Comparison of ENCODE assay signal across 12 mouse cellular contexts in genomic region chr7:46827046-46827802, GRCm38 (mm10). TPM values are rescaled to one million over a fixed set of nuclear protein-coding genes. Genes with fewer than 3 reads are reported as not detected.
DNase-seq lines count a peak whose midpoint lies in the region; ATAC-seq and TF ChIP-seq lines count a peak whose summit lies in the region.
"Had no signal": no experiment of that assay in that cellular context is flagged by ENCODE, and none has a peak within 500 bp of the region (broad histone marks: within the 10 kb centered on the region; RNA-seq: fewer than 3 reads in every experiment).

No protein-coding gene starts in this region.

- H3K4me2 ChIP-seq in embryonic facial prominence, embryonic 14.5 days (ENCODE audit: low read depth, low read length): no peak overlapping the region
- no peak overlapping the region for H3K4me2 ChIP-seq in liver, embryonic 15.5 days
- no peak overlapping the region for H3K4me2 ChIP-seq in liver, embryonic 11.5 days

- no peak overlapping the region for H3K4me3 ChIP-seq in embryonic facial prominence, embryonic 14.5 days (ENCODE audit: low read depth, low read length)
- H3K4me3 ChIP-seq in embryonic facial prominence, embryonic 10.5 days: no peak overlapping the region
- no peak overlapping the region for H3K4me3 ChIP-seq in liver, embryonic 15.5 days (replicated peaks)
- no peak overlapping the region for H3K4me3 ChIP-seq in liver, embryonic 11.5 days (ENCODE audit: low read depth, low read length)
- H3K4me3 ChIP-seq in kidney, adult 2 months (ENCODE audit: insufficient read depth, low read depth, low read length): no peak overlapping the region
- H3K4me3 ChIP-seq: megakaryocyte, embryonic 14.5 days had no signal

- H3K27ac ChIP-seq in embryonic facial prominence, embryonic 14.5 days (replicated peaks; ENCODE audit: low read depth, low read length): no peak overlapping the region
- no peak overlapping the region for H3K27ac ChIP-seq in embryonic facial prominence, embryonic 10.5 days (replicated peaks)
- peak overlapping the region; percentile 51; the same call in 1 of the 2 replicates for H3K27ac ChIP-seq in liver, embryonic 15.5 days (replicated peaks)
- no peak overlapping the region for H3K27ac ChIP-seq in liver, embryonic 11.5 days (ENCODE audit: low read depth, low read length)
- H3K27ac ChIP-seq in kidney, adult 2 months (ENCODE audit: insufficient read depth, low read depth, low read length): peak overlapping the region; percentile 44

- H3K4me1 ChIP-seq in embryonic facial prominence, embryonic 14.5 days (ENCODE audit: control insufficient read depth, insufficient read depth, low read length): no peaks in the 10 kb centered on the region
- H3K4me1 ChIP-seq in embryonic facial prominence, embryonic 10.5 days: peaks cover 7% of the 10 kb centered on the region
- peaks cover 32% of the 10 kb centered on the region for H3K4me1 ChIP-seq in liver, embryonic 15.5 days (replicated peaks)
- peaks cover 23% of the 10 kb centered on the region for H3K4me1 ChIP-seq in liver, embryonic 11.5 days (replicated peaks; ENCODE audit: control insufficient read depth, insufficient read depth, low read length)
- peaks cover 33% of the 10 kb centered on the region for H3K4me1 ChIP-seq in kidney, adult 2 months (ENCODE audit: control insufficient read depth, insufficient read depth, low read length)

- ATAC-seq in embryonic facial prominence, embryonic 14.5 days (ENCODE audit: low read depth): peak; percentile 72; the same call in 1 of the 2 replicates
- ATAC-seq in liver, embryonic 15.5 days (ENCODE audit: insufficient read depth): no peak
- no peak for ATAC-seq in liver, embryonic 11.5 days (replicated peaks; ENCODE audit: low FRiP score)

- 63% methylated on average over 20 of the region's 20 CpGs for WGBS in embryonic facial prominence, embryonic 14.5 days
- WGBS in embryonic facial prominence, embryonic 10.5 days: 81% methylated on average over 20 of the region's 20 CpGs
- 63% methylated on average over 20 of the region's 20 CpGs for WGBS in liver, embryonic 15.5 days (ENCODE audit: insufficient replicate concordance)
- WGBS in liver, embryonic 11.5 days: 71% methylated on average over 20 of the region's 20 CpGs
- 24% methylated on average over 20 of the region's 20 CpGs for WGBS in kidney, adult 2 months

- peaks cover 22% of the 10 kb centered on the region for H3K36me3 ChIP-seq in embryonic facial prominence, embryonic 14.5 days (ENCODE audit: control insufficient read depth, insufficient read depth, low read length)
- peaks cover 25% of the 10 kb centered on the region for H3K36me3 ChIP-seq in embryonic facial prominence, embryonic 10.5 days (replicated peaks)
- peaks cover 21% of the 10 kb centered on the region for H3K36me3 ChIP-seq in liver, embryonic 15.5 days (replicated peaks)
- H3K36me3 ChIP-seq in liver, embryonic 11.5 days (ENCODE audit: control insufficient read depth, insufficient read depth, low read length): peaks cover 8% of the 10 kb centered on the region
- peaks cover 2% of the 10 kb centered on the region; the same call in 1 of the 2 replicates for H3K36me3 ChIP-seq in kidney, adult 2 months (ENCODE audit: control insufficient read depth, insufficient read depth, low read length)

- H3K9me3 ChIP-seq in embryonic facial prominence, embryonic 14.5 days (ENCODE audit: control insufficient read depth, low read length): no peaks in the 10 kb centered on the region
- H3K9me3 ChIP-seq in embryonic facial prominence, embryonic 10.5 days: no peaks in the 10 kb centered on the region
- no peaks in the 10 kb centered on the region for H3K9me3 ChIP-seq in liver, embryonic 15.5 days (replicated peaks)
- H3K9me3 ChIP-seq in liver, embryonic 11.5 days (ENCODE audit: control insufficient read depth, low read length): no peaks in the 10 kb centered on the region
- H3K9me3 ChIP-seq: G1E; megakaryocyte, embryonic 14.5 days had no signal

- no peak for TF ChIP-seq POLR2A in kidney, adult 2 months (IDR thresholded peaks at IDR 0.05; ENCODE audit: low read depth, low read length)

- TF ChIP-seq CTCF in kidney, adult 2 months (conservative IDR thresholded peaks at IDR 0.05; ENCODE audit: insufficient read depth, insufficient read length, low read depth, low read length): no peak

- H3K9ac ChIP-seq in embryonic facial prominence, embryonic 14.5 days (ENCODE audit: low read depth, low read length): no peak overlapping the region
- no peak overlapping the region for H3K9ac ChIP-seq in liver, embryonic 15.5 days
- H3K9ac ChIP-seq in liver, embryonic 11.5 days (ENCODE audit: low read depth, low read length): no peak overlapping the region

- DNase-seq in embryonic facial prominence, embryonic 14.5 days (ENCODE audit: low spot score): no peak
- no peak for DNase-seq in embryonic facial prominence, embryonic 10.5 days (ENCODE audit: low spot score)
- DNase-seq in liver, embryonic 11.5 days (ENCODE audit: low spot score): no peak
- peak; percentile 89 for DNase-seq in kidney, adult 2 months
- DNase-seq in skeletal muscle tissue, adult 2 months (ENCODE audit: low read depth, low spot score): peak; percentile 95
- DNase-seq in right cerebral cortex, postnatal 36 days (ENCODE audit: low spot score in 2 of 2): no peak
- no peak for DNase-seq in embryo, embryonic 9.5 days (ENCODE audit: extremely low spot score)
- DNase-seq: cerebellum, adult 11 months; right cerebral cortex, adult 18-20 months had no signal

- no peaks in the 10 kb centered on the region for H3K27me3 ChIP-seq in embryonic facial prominence, embryonic 14.5 days (replicated peaks; ENCODE audit: control insufficient read depth, insufficient read depth, low read length)
- H3K27me3 ChIP-seq in embryonic facial prominence, embryonic 10.5 days (replicated peaks; ENCODE audit: low read depth, poor library complexity, severe bottlenecking): no peaks in the 10 kb centered on the region
- H3K27me3 ChIP-seq in liver, embryonic 15.5 days: no peaks in the 10 kb centered on the region
- H3K27me3 ChIP-seq in liver, embryonic 11.5 days (replicated peaks; ENCODE audit: control insufficient read depth, insufficient read depth, low read length): no peaks in the 10 kb centered on the region
- no peaks in the 10 kb centered on the region for H3K27me3 ChIP-seq in kidney, adult 2 months (replicated peaks; ENCODE audit: control insufficient read depth, insufficient read depth, low read length)
- H3K27me3 ChIP-seq: megakaryocyte, embryonic 14.5 days had no signal

RNA-seq across cellular contexts. Expression of gene Ldha, which starts 14.1 kb away (rescaled TPM):
- polyA plus RNA-seq in embryonic facial prominence, embryonic 14.5 days (2014; fragmentation: Nextera tagmentation; extraction: Ambion mirVana): 1,559 and 1,681 TPM in 2 replicates
- 2,643 and 3,168 TPM in 2 replicates for polyA plus RNA-seq in embryonic facial prominence, embryonic 10.5 days (2016; fragmentation: Nextera tagmentation; extraction: Ambion mirVana)
- polyA plus RNA-seq in liver, embryonic 15.5 days (2015; fragmentation: Nextera tagmentation; extraction: Ambion mirVana): 1,291 and 1,714 TPM in 2 replicates
- 3,525 and 3,814 TPM in 2 replicates for polyA plus RNA-seq in liver, embryonic 11.5 days (2014; fragmentation: Nextera tagmentation; extraction: Ambion mirVana)
- polyA plus RNA-seq in kidney, adult 2 months (2012; rRNA removed): 665 and 667 TPM in 2 replicates

RNA-seq across cellular contexts. Expression of gene Gtf2h1, which starts 31.3 kb away (rescaled TPM):
- 51.2 and 56.7 TPM in 2 replicates for polyA plus RNA-seq in embryonic facial prominence, embryonic 14.5 days (2014; fragmentation: Nextera tagmentation; extraction: Ambion mirVana)
- 49.3 and 50.6 TPM in 2 replicates for polyA plus RNA-seq in embryonic facial prominence, embryonic 10.5 days (2016; fragmentation: Nextera tagmentation; extraction: Ambion mirVana)
- polyA plus RNA-seq in liver, embryonic 15.5 days (2015; fragmentation: Nextera tagmentation; extraction: Ambion mirVana): 25.4 and 26.3 TPM in 2 replicates
- 83.6 and 95.7 TPM in 2 replicates for polyA plus RNA-seq in liver, embryonic 11.5 days (2014; fragmentation: Nextera tagmentation; extraction: Ambion mirVana)
- polyA plus RNA-seq in kidney, adult 2 months (2012; rRNA removed): 9.8 and 11.6 TPM in 2 replicates

RNA-seq across cellular contexts. Expression of gene Hps5, which starts 31.4 kb away (rescaled TPM):
- 16.2 and 17.3 TPM in 2 replicates for polyA plus RNA-seq in embryonic facial prominence, embryonic 14.5 days (2014; fragmentation: Nextera tagmentation; extraction: Ambion mirVana)
- polyA plus RNA-seq in embryonic facial prominence, embryonic 10.5 days (2016; fragmentation: Nextera tagmentation; extraction: Ambion mirVana): 17.6 and 19.2 TPM in 2 replicates
- polyA plus RNA-seq in liver, embryonic 15.5 days (2015; fragmentation: Nextera tagmentation; extraction: Ambion mirVana): 6.7 and 7.5 TPM in 2 replicates
- polyA plus RNA-seq in liver, embryonic 11.5 days (2014; fragmentation: Nextera tagmentation; extraction: Ambion mirVana): 15.5 and 16.7 TPM in 2 replicates
- 31.0 and 41.7 TPM in 2 replicates for polyA plus RNA-seq in kidney, adult 2 months (2012; rRNA removed)

RNA-seq across cellular contexts. Expression of gene Ldhc, which starts 33.8 kb away (rescaled TPM):
- 0.26 TPM in 1 of 2 replicates, not detected in the other for polyA plus RNA-seq in embryonic facial prominence, embryonic 14.5 days (2014; fragmentation: Nextera tagmentation; extraction: Ambion mirVana)
- polyA plus RNA-seq in embryonic facial prominence, embryonic 10.5 days (2016; fragmentation: Nextera tagmentation; extraction: Ambion mirVana): 0.31 TPM in 1 of 2 replicates, not detected in the other
- polyA plus RNA-seq in liver, embryonic 15.5 days (2015; fragmentation: Nextera tagmentation; extraction: Ambion mirVana): 0.18 TPM in 1 of 2 replicates, not detected in the other
- 0.17 and 0.73 TPM in 2 replicates for polyA plus RNA-seq in liver, embryonic 11.5 days (2014; fragmentation: Nextera tagmentation; extraction: Ambion mirVana)
- polyA plus RNA-seq in kidney, adult 2 months (2012; rRNA removed): 0.42 and 0.67 TPM in 2 replicates
- polyA plus RNA-seq: G1E had no signal

Comparison
In these comparisons a context has a peak if more than half of its experiments do, and no peak if none do; other contexts are left out.
1. H3K27ac ChIP-seq: peak in liver, embryonic 15.5 days (single experiment) and kidney, adult 2 months (single experiment); none in embryonic facial prominence, embryonic 14.5 days (single experiment), embryonic facial prominence, embryonic 10.5 days (single experiment) and liver, embryonic 11.5 days (single experiment).
2. DNase-seq: peak in kidney, adult 2 months (single experiment) and skeletal muscle tissue, adult 2 months (single experiment); none in embryonic facial prominence, embryonic 14.5 days (single experiment), embryonic facial prominence, embryonic 10.5 days (single experiment), liver, embryonic 11.5 days (single experiment), right cerebral cortex, postnatal 36 days (0 of 2) and embryo, embryonic 9.5 days (single experiment).